ENCODE assay signal across 8 mouse cellular contexts in the genomic region with DNA sequence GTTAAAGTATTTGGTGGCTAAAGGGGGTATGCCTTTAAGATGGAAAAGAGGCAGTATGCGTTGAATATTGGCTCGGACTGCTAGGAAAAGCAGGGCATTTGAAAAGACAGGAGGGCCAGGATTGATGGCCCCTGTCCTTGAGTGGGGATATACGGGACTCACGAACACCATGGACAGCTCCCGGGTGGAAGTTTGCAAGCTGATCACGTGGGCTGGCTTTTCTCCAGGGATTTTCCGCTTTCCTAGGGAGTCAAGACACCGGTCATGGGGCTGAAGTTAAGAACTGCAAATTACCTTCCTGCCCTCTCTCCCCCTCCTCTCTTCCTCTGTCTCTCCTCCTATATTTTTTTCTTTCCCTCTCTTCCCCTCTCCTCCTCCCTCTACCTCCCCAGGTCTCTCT. TPM values are rescaled to one million over a fixed set of nuclear protein-coding genes. Genes with fewer than 3 reads are reported as not detected.
DNase-seq lines count a peak whose midpoint lies in the region; ATAC-seq and TF ChIP-seq lines count a peak whose summit lies in the region.

No protein-coding gene starts in this region.

- no peak overlapping the region for H3K4me2 ChIP-seq in kidney, embryonic 14.5 days (replicated peaks; ENCODE audit: low read depth, low read length)

- no peaks in the 10 kb centered on the region for H3K36me3 ChIP-seq in kidney, embryonic 14.5 days (ENCODE audit: control insufficient read depth, insufficient read depth, low read length)
- no peaks in the 10 kb centered on the region for H3K36me3 ChIP-seq in embryonic facial prominence, embryonic 10.5 days (replicated peaks)

- no peaks in the 10 kb centered on the region for H3K27me3 ChIP-seq in kidney, embryonic 14.5 days (ENCODE audit: control insufficient read depth, insufficient read depth, low read length)
- H3K27me3 ChIP-seq in embryonic facial prominence, embryonic 10.5 days (replicated peaks; ENCODE audit: low read depth, poor library complexity, severe bottlenecking): no peaks in the 10 kb centered on the region

- TF ChIP-seq CTCF in layer of hippocampus, adult 2 months (conservative IDR thresholded peaks at IDR 0.05): no peak

- ATAC-seq in kidney, embryonic 14.5 days (ENCODE audit: low FRiP score, low TSS enrichment): no peak

- H3K9me3 ChIP-seq in kidney, embryonic 14.5 days (ENCODE audit: control insufficient read depth, low read length): no peaks in the 10 kb centered on the region
- H3K9me3 ChIP-seq in embryonic facial prominence, embryonic 10.5 days: no peaks in the 10 kb centered on the region

- DNase-seq in kidney, adult 11 months: peak; percentile 75
- DNase-seq in WW6 (ENCODE audit: low read depth, low spot score): peak; percentile 14
- peak; percentile 68 for DNase-seq in embryonic facial prominence, embryonic 10.5 days (ENCODE audit: low spot score)
- DNase-seq in kidney, postnatal 25 days: peak; percentile 92 to 95
- peak; percentile 62 for DNase-seq in retina, postnatal 1 day
- no peak for DNase-seq in left cerebral cortex, adult 18-20 months (ENCODE audit: low spot score in 2 of 2)
- DNase-seq in layer of hippocampus, adult 2 months (ENCODE audit: low spot score in 2 of 2): no peak

- no peak overlapping the region for H3K27ac ChIP-seq in kidney, embryonic 14.5 days (ENCODE audit: low read depth, low read length)
- no peak overlapping the region for H3K27ac ChIP-seq in embryonic facial prominence, embryonic 10.5 days (replicated peaks)
- no peak overlapping the region for H3K27ac ChIP-seq in layer of hippocampus, adult 2 months

- H3K9ac ChIP-seq in kidney, embryonic 14.5 days (ENCODE audit: low read depth, low read length): no peak overlapping the region

- no peak overlapping the region for H3K4me3 ChIP-seq in kidney, embryonic 14.5 days (ENCODE audit: low read length)
- H3K4me3 ChIP-seq in embryonic facial prominence, embryonic 10.5 days: no peak overlapping the region
- H3K4me3 ChIP-seq in layer of hippocampus, adult 2 months: no peak overlapping the region

- H3K4me1 ChIP-seq in kidney, embryonic 14.5 days (ENCODE audit: control insufficient read depth, insufficient read depth, low read length): no peaks in the 10 kb centered on the region
- no peaks in the 10 kb centered on the region for H3K4me1 ChIP-seq in embryonic facial prominence, embryonic 10.5 days

- WGBS in kidney, embryonic 14.5 days: 10% methylated on average over 8 of the region's 8 CpGs
- 15% methylated on average over 8 of the region's 8 CpGs for WGBS in embryonic facial prominence, embryonic 10.5 days

RNA-seq across cellular contexts. Expression of a gene that starts 14.2 kb away (rescaled TPM):
- 0.09 TPM in 1 of 2 replicates, not detected in the other for polyA plus RNA-seq in kidney, embryonic 14.5 days (2014; fragmentation: Nextera tagmentation; extraction: Ambion mirVana)
- polyA plus RNA-seq in embryonic facial prominence, embryonic 10.5 days (2016; fragmentation: Nextera tagmentation; extraction: Ambion mirVana): 1.5 and 2.1 TPM in 2 replicates
- 100 to 1,000 TPM in 1 of 2 experiments, 10 to 100 TPM in 1; 87.0 to 117 TPM for total RNA-seq in left cerebral cortex, adult 18-20 months (2021)
- total RNA-seq in layer of hippocampus, adult 2 months (2021): 100 to 1,000 TPM in 1 of 2 experiments, 10 to 100 TPM in 1; 98.3 to 111 TPM

Comparison
In these comparisons a context has a peak if more than half of its experiments do, and no peak if none do; other contexts are left out.
1. DNase-seq: peak in kidney, adult 11 months (single experiment), WW6 (single experiment), embryonic facial prominence, embryonic 10.5 days (single experiment), kidney, postnatal 25 days (2 of 2) and retina, postnatal 1 day (single experiment); none in left cerebral cortex, adult 18-20 months (0 of 2) and layer of hippocampus, adult 2 months (0 of 2).